Mouse (Mus musculus) midbrain, embryonic 14.5 days (tissue): ENCODE measurements around the gene Rras2. TPM values are rescaled to one million over a fixed set of nuclear protein-coding genes. Genes with fewer than 3 reads are reported as not detected.

Source experiments
- ATAC-seq: fragments of 200-750 bp; cut with Nextera tagmentation; 2 replicates; pipeline ENCODE4 v1.8.0; 2017; ENCODE audit warnings: moderate number of reproducible peaks, moderate library complexity; ENCODE audit not compliant: low FRiP score, low TSS enrichment
- DNase-seq: peaks from one replicate; pipeline ENCODE4 v3.0.0-alpha.2; 2015
- H3K27ac ChIP-seq: fragments of 300-500 bp; sonication (generic); replicated peaks from 2 replicates; pipeline ENCODE4 v1.5.1; 2014; ENCODE audit warnings: mild to moderate bottlenecking, low read depth, low read length, moderate library complexity
- H3K27me3 ChIP-seq: fragments of 300-500 bp; sonication (generic); 2 replicates; pipeline ENCODE4 v1.6.1; 2014; ENCODE audit warnings: low read length, control low read depth, mixed read lengths; ENCODE audit not compliant: control insufficient read depth, insufficient read depth
- H3K36me3 ChIP-seq: fragments of 300-500 bp; sonication (generic); 2 replicates; pipeline ENCODE4 v1.6.1; 2014; ENCODE audit warnings: low read length, control low read depth; ENCODE audit not compliant: control insufficient read depth, insufficient read depth
- H3K4me1 ChIP-seq: fragments of 300-500 bp; sonication (generic); 2 replicates; pipeline ENCODE4 v1.6.1; 2014; ENCODE audit warnings: mild to moderate bottlenecking, antibody characterized with exemption, low read length, control low read depth; ENCODE audit not compliant: control insufficient read depth, insufficient read depth
- H3K4me2 ChIP-seq: fragments of 300-500 bp; sonication (generic); 2 replicates; pipeline ENCODE4 v1.6.1; 2014; ENCODE audit warnings: mild to moderate bottlenecking, low read length, moderate library complexity
- H3K4me3 ChIP-seq: fragments of 300-500 bp; sonication (generic); replicated peaks from 2 replicates; pipeline ENCODE4 v1.5.1; 2014; ENCODE audit warnings: low read depth, low read length
- H3K9ac ChIP-seq: fragments of 300-500 bp; sonication (generic); replicated peaks from 2 replicates; pipeline ENCODE4 v1.6.1; 2014; ENCODE audit warnings: mild to moderate bottlenecking, low read length, moderate library complexity
- H3K9me3 ChIP-seq: fragments of 300-500 bp; sonication (generic); 2 replicates; pipeline ENCODE4 v1.6.1; 2016; ENCODE audit warnings: low read length, control low read depth, mixed read lengths; ENCODE audit not compliant: control insufficient read depth
- WGBS: fragments of 180-500 bp; shearing (Covaris S2); extraction: QIAGEN DNeasy Blood & Tissue Kit; methylation state at CpG from one replicate; pipeline ENCODE4 v1.1.7; 2014; 5-methylcytosine and 5-hydroxymethylcytosine counted together
- polyA plus RNA-seq: library from polyadenylated mRNA; unstranded; fragments of >200 nt; fragmentation: Nextera tagmentation; extraction: Ambion mirVana; gene quantifications from 2 replicates; pipeline ENCODE4 v1.2.1, GENCODE M21; 2014

The Rras2 gene
- polyA plus RNA-seq, 1 experiment from 2014 or later = 23.9 TPM

GRCm38 (mm10) chr7:114042973-114043928 is 74.3 kb downstream of the Rras2 start:
- H3K27ac ChIP-seq = peak overlapping the region; percentile 46
- DNase-seq = peak; percentile 38

GRCm38 (mm10) chr7:114041349-114041748 is 76.2 kb downstream of the Rras2 start:
- no peak for DNase-seq
- WGBS = 82% methylated on average over 4 of the region's 4 CpGs

More at GRCm38 (mm10) chr7:114042973-114043928, 74.3 kb downstream of the Rras2 start:
- no peak overlapping the region for H3K4me3 ChIP-seq
- H3K4me1 ChIP-seq = no peaks in the 10 kb centered on the region
- H3K9me3 ChIP-seq = no peaks in the 10 kb centered on the region
- H3K27me3 ChIP-seq = no peaks in the 10 kb centered on the region
- H3K4me2 ChIP-seq = no peak overlapping the region
- ATAC-seq = no peak
- WGBS = 80% methylated on average over 26 of the region's 26 CpGs
- H3K36me3 ChIP-seq = peaks cover 6% of the 10 kb centered on the region; the same call in 1 of the 2 replicates
- no peak overlapping the region for H3K9ac ChIP-seq

GRCm38 (mm10) chr7:114037237-114037636 is 80.3 kb downstream of the Rras2 start:
- Histone ChIP-seq H3K9me3 (no peaks in the 10 kb centered on the region), H3K9ac (no peak overlapping the region), H3K4me2 (no peak overlapping the region), H3K4me1 (0 out of 2 replicates have a peak, but pooled peaks cover 3% of the 10 kb centered on the region), H3K27me3 (no peaks in the 10 kb centered on the region), H3K4me3 (no peak overlapping the region), H3K36me3 (no peaks in the 10 kb centered on the region), H3K27ac (peak overlapping the region; percentile 52; the same call in 1 of the 2 replicates)
- WGBS = 75% methylated on average over 4 of the region's 4 CpGs
- ATAC-seq = no peak
- peak; percentile 51 for DNase-seq

More at GRCm38 (mm10) chr7:114041349-114041748, 76.2 kb downstream of the Rras2 start:
- H3K9ac ChIP-seq = no peak overlapping the region
- no peak overlapping the region for H3K4me3 ChIP-seq
- H3K36me3 ChIP-seq = 0 out of 2 replicates have a peak, but pooled peaks cover 3% of the 10 kb centered on the region
- H3K27me3 ChIP-seq = no peaks in the 10 kb centered on the region
- H3K4me2 ChIP-seq = no peak overlapping the region
- 0 out of 2 replicates have a peak, but pooled peaks cover 3% of the 10 kb centered on the region for H3K4me1 ChIP-seq
- ATAC-seq = no peak
- no peaks in the 10 kb centered on the region for H3K9me3 ChIP-seq
- H3K27ac ChIP-seq = no peak overlapping the region

GRCm38 (mm10) chr7:114029596-114029995 is 88.0 kb downstream of the Rras2 start:
- H3K4me2 ChIP-seq = no peak overlapping the region
- H3K9ac ChIP-seq = no peak overlapping the region
- ATAC-seq = no peak
- H3K4me3 ChIP-seq = no peak overlapping the region
- no peaks in the 10 kb centered on the region for H3K36me3 ChIP-seq
- H3K9me3 ChIP-seq = no peaks in the 10 kb centered on the region
- H3K27ac ChIP-seq = no peak overlapping the region
- no peaks in the 10 kb centered on the region for H3K4me1 ChIP-seq
- H3K27me3 ChIP-seq = no peaks in the 10 kb centered on the region
- DNase-seq = no peak
- WGBS = 89% methylated on average over 6 of the region's 6 CpGs

- no peaks in the 10 kb centered on the region for H3K4me1 ChIP-seq
- ATAC-seq (no peak), DNase-seq (no peak)
- H3K36me3 ChIP-seq = no peaks in the 10 kb centered on the region
- H3K4me3 ChIP-seq = no peak overlapping the region
- H3K9ac ChIP-seq = no peak overlapping the region
- H3K9me3 ChIP-seq = no peaks in the 10 kb centered on the region
- H3K4me2 ChIP-seq = no peak overlapping the region
- WGBS = 93% methylated on average over 5 of the region's 5 CpGs
- H3K27ac ChIP-seq = no peak overlapping the region
- H3K27me3 ChIP-seq = no peaks in the 10 kb centered on the region
Observed at GRCm38 (mm10) chr7:114028828-114029227, 88.8 kb downstream of the Rras2 start.

GRCm38 (mm10) chr7:114027406-114027805 is 90.2 kb downstream of the Rras2 start:
- DNase-seq (no peak), ATAC-seq (no peak)
- Histone ChIP-seq H3K27me3 (no peaks in the 10 kb centered on the region), H3K36me3 (no peaks in the 10 kb centered on the region), H3K9ac (no peak overlapping the region), H3K4me3 (no peak overlapping the region), H3K4me1 (no peaks in the 10 kb centered on the region), H3K4me2 (no peak overlapping the region), H3K9me3 (no peaks in the 10 kb centered on the region), H3K27ac (no peak overlapping the region)
- 91% methylated on average over 3 of the region's 3 CpGs for WGBS

- H3K4me1 ChIP-seq = no peaks in the 10 kb centered on the region
- no peak overlapping the region for H3K4me3 ChIP-seq
- no peaks in the 10 kb centered on the region for H3K9me3 ChIP-seq
- WGBS = 93% methylated on average over 8 of the region's 8 CpGs
- ATAC-seq (no peak), DNase-seq (no peak)
- H3K36me3 ChIP-seq = no peaks in the 10 kb centered on the region
- H3K27me3 ChIP-seq = no peaks in the 10 kb centered on the region
- H3K9ac ChIP-seq = no peak overlapping the region
- no peak overlapping the region for H3K4me2 ChIP-seq
- no peak overlapping the region for H3K27ac ChIP-seq
Observed at GRCm38 (mm10) chr7:114026923-114027322, 90.7 kb downstream of the Rras2 start.

- Histone ChIP-seq H3K4me1 (no peaks in the 10 kb centered on the region), H3K27ac (0 out of 2 replicates have a peak overlapping the region, but pooled peaks have one; percentile 37), H3K9me3 (no peaks in the 10 kb centered on the region), H3K36me3 (no peaks in the 10 kb centered on the region), H3K9ac (peak overlapping the region; percentile 20; the same call in 1 of the 2 replicates), H3K27me3 (no peaks in the 10 kb centered on the region), H3K4me2 (peak overlapping the region; percentile 62), H3K4me3 (peak overlapping the region; percentile 28)
- DNase-seq (peak; percentile 92), ATAC-seq (no peak; the same call in 1 of the 2 replicates)
- 1% methylated on average over 11 of the region's 11 CpGs for WGBS
Observed at GRCm38 (mm10) chr7:114020704-114021093, 96.9 kb downstream of the Rras2 start.
